Mouse (Mus musculus) ES-Bruce4 (cell line): ENCODE data around the gene Crbn. TPM values are rescaled to one million over a fixed set of nuclear protein-coding genes. Genes with fewer than 3 reads are reported as not detected.

Experiments
- H3K27ac ChIP-seq: 2 replicates; pipeline ENCODE4 v1.5.1; 2012; ENCODE audit warnings: low read length, inconsistent platforms; ENCODE audit not compliant: insufficient read depth
- H3K27me3 ChIP-seq: 2 replicates; pipeline ENCODE4 v1.6.1; 2012; ENCODE audit warnings: mild to moderate bottlenecking, low read length, inconsistent platforms; ENCODE audit not compliant: control insufficient read depth, poor library complexity, insufficient read depth, severe bottlenecking
- H3K36me3 ChIP-seq: 2 replicates; pipeline ENCODE4 v1.6.1; 2012; ENCODE audit warnings: inconsistent platforms, mild to moderate bottlenecking, low read length, moderate library complexity; ENCODE audit not compliant: control insufficient read depth, poor library complexity, insufficient read depth, severe bottlenecking
- H3K4me1 ChIP-seq: one replicate; pipeline ENCODE4 v1.8.1; 2011; ENCODE audit warnings: low read length; ENCODE audit not compliant: control insufficient read depth, insufficient read depth
- H3K4me3 ChIP-seq: 2 replicates; pipeline ENCODE4 v1.5.1; 2011; ENCODE audit warnings: low read depth, mild to moderate bottlenecking, low read length
- H3K9ac ChIP-seq: 2 replicates; pipeline ENCODE4 v1.6.1; 2012; ENCODE audit warnings: low read depth, mild to moderate bottlenecking, inconsistent platforms; ENCODE audit not compliant: poor library complexity, severe bottlenecking
- H3K9me3 ChIP-seq: replicated peaks from 2 replicates; pipeline ENCODE4 v1.6.1; 2012; ENCODE audit warnings: mild to moderate bottlenecking, low read length, inconsistent platforms; ENCODE audit not compliant: control insufficient read depth, poor library complexity, insufficient read depth, severe bottlenecking
- CTCF ChIP-seq: IDR thresholded peaks from one replicate; pipeline ENCODE4 v1.8.1; 2011; ENCODE audit warnings: low read depth, low read length
- EP300 ChIP-seq: IDR thresholded peaks from 2 replicates; pipeline ENCODE4 v1.6.1; 2011; ENCODE audit warnings: low read depth, low read length; ENCODE audit not compliant: insufficient read depth
- POLR2A ChIP-seq: IDR thresholded peaks from one replicate; pipeline ENCODE4 v1.8.1; 2011; ENCODE audit warnings: low read length; ENCODE audit not compliant: insufficient read depth
- polyA plus RNA-seq: library from polyadenylated mRNA; stranded (reverse); fragments of >200 nt; gene quantifications from 2 replicates; pipeline ENCODE4 v1.2.4, GENCODE M21; 2011; ENCODE audit warnings: low read depth; ENCODE audit not compliant: missing spikeins, insufficient read depth, insufficient read length

Crbn gene
- polyA plus RNA-seq, 1 experiment, result 47.9 TPM

DNA sequence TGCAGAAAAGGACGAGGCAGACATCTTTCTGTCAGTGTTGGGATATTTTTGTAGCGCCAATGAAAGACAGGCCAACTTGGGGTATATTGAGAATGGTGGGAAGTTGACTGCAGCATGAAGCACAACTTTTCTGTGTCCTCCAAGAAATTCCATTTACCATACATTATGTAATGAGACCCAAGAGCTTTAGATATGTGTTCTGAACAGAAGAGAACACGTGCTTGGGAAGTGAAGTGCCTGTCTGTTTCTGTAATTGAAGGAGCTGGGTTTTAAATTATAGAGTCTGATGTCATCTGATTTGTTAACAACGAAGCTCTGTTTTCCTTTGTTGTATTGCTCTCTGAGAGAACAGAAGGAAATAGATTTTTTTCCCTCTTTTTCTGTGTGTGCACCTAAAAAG, 29.8 kb downstream of the Crbn start:
- Histone ChIP-seq H3K4me1 (no peaks in the 10 kb centered on the region), H3K9ac (peak overlapping the region; percentile 77), H3K4me3 (peak overlapping the region; percentile 98), H3K27ac (no peak overlapping the region), H3K9me3 (no peaks in the 10 kb centered on the region), H3K36me3 (peaks cover 28% of the 10 kb centered on the region), H3K27me3 (no peaks in the 10 kb centered on the region)
- TF ChIP-seq EP300, result no peak
- no peak for TF ChIP-seq CTCF
- no peak for TF ChIP-seq POLR2A

DNA sequence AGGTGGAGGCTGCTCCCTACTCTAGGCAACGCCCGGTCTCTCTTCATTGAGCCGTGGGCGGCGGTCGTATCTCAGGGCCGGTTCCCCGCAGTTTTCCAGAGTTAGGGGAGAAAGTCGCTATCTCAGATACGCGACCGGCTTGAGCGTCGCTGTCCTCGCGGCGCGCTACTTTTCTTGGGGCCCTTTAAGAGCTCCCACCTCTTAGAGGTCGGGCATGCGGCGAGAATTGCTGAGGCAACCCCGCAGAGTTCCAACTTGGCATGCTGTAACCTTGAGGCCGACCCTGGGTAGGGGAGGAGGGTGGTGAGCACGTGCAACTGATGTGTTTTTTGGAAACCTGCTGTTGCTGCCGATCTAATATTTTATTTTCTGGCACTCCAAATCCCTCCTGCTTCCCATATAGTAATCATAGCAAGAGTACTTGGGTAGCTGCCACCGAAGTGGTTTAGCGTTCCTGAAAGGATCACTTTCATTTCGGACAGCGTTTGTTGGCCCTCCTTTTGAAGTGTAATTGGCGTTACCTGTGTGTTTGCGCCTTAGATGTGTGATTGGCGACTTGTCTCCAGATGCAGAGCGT, 30.5 kb downstream of the Crbn start:
- no peak for TF ChIP-seq EP300
- no peak for TF ChIP-seq CTCF
- TF ChIP-seq POLR2A, result no peak
- H3K36me3 ChIP-seq, result peaks cover 24% of the 10 kb centered on the region
- no peak overlapping the region for H3K27ac ChIP-seq
- peak overlapping the region; percentile 98 for H3K4me3 ChIP-seq
- H3K27me3 ChIP-seq, result no peaks in the 10 kb centered on the region
- no peaks in the 10 kb centered on the region for H3K4me1 ChIP-seq
- no peaks in the 10 kb centered on the region for H3K9me3 ChIP-seq
- peak overlapping the region; percentile 77 for H3K9ac ChIP-seq

DNA sequence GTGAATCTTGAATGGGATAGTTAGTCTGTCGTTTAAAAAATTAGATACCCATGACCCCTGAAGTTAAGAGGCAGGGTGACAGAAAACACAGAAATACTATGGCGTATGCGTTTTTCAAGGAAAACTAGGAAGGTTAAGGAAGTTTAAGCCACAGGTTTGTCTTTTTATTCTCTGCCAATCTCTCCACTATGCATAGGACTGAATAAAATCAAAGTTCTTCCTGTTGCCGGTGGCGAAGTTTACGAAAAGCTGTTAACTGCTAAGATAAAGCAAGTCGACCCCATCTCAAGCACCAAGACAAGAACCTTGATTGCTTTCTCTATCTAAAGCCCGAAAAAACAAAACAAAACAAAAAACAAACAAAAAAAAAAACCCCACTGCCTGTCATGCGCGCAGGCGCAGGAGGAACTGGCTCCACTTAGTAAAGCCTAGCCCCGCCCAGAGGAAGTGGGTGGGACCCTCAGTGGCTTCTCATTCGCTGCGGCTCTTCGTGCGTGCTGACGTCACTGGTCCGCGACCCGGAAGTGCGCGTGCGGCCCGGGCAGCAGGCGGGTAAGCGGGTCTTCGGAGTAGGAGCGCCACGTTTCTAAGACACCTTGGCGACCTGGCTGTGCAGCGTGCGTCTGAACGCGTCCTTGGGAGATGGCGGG, 31.1 kb downstream of the Crbn start, which contains the start of gene Trnt1:
Gene Trnt1 (plus strand): TSS at position 481 of the 650 bp plus-strand sequence.
- H3K27me3 ChIP-seq, result no peaks in the 10 kb centered on the region
- no peaks in the 10 kb centered on the region for H3K4me1 ChIP-seq
- H3K27ac ChIP-seq, result no peak within 1 kb of the TSS
- peaks cover 19% of the 10 kb centered on the region for H3K36me3 ChIP-seq
- no peaks in the 10 kb centered on the region for H3K9me3 ChIP-seq
- TF ChIP-seq EP300, result no peak
- TF ChIP-seq POLR2A, result peak; percentile 13
- H3K9ac ChIP-seq, result peak within 1 kb of the TSS; percentile 77
- peak within 1 kb of the TSS; percentile 98 for H3K4me3 ChIP-seq

DNA sequence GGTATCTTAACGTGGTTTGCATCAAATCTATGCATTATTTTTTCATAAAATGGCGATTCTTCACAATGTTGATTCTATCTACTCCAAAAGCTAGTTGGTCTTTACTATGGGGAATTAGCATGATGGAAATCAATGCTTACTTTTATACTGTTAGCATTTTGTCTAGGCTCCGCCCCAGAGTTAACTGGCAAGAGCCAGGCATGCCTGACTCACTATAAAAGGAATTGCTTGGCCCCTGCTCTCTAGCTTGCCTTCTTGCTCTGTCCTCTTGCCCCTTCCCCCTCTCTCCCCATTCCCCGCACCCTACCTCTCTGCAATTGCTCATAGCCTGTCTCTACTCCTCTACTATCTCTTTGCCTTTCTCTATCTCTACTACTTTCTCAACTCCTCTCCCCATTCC, 33.1 kb downstream of the Crbn start:
- H3K4me3 ChIP-seq, result no peak overlapping the region
- H3K27ac ChIP-seq, result no peak overlapping the region
- TF ChIP-seq POLR2A, result no peak
- no peak for TF ChIP-seq EP300
- TF ChIP-seq CTCF, result no peak
- no peaks in the 10 kb centered on the region for H3K9me3 ChIP-seq
- H3K9ac ChIP-seq, result no peak overlapping the region
- peaks cover 6% of the 10 kb centered on the region for H3K36me3 ChIP-seq
- no peaks in the 10 kb centered on the region for H3K27me3 ChIP-seq
- H3K4me1 ChIP-seq, result no peaks in the 10 kb centered on the region

- Histone ChIP-seq H3K36me3 (no peaks in the 10 kb centered on the region), H3K27me3 (no peaks in the 10 kb centered on the region), H3K4me1 (no peaks in the 10 kb centered on the region), H3K9ac (no peak overlapping the region), H3K9me3 (no peaks in the 10 kb centered on the region), H3K27ac (no peak overlapping the region), H3K4me3 (no peak overlapping the region)
- TF ChIP-seq CTCF (no peak), POLR2A (no peak), EP300 (no peak)
Observed at GRCm38 (mm10) chr6:106765892-106766291, 34.0 kb downstream of the Crbn start.

- TF ChIP-seq EP300 (no peak), POLR2A (no peak), CTCF (no peak)
- H3K27ac ChIP-seq, result no peak overlapping the region
- no peak overlapping the region for H3K9ac ChIP-seq
- no peak overlapping the region for H3K4me3 ChIP-seq
- no peaks in the 10 kb centered on the region for H3K36me3 ChIP-seq
- H3K27me3 ChIP-seq, result no peaks in the 10 kb centered on the region
- no peaks in the 10 kb centered on the region for H3K4me1 ChIP-seq
- H3K9me3 ChIP-seq, result no peaks in the 10 kb centered on the region
Observed at GRCm38 (mm10) chr6:106761486-106761885, 38.4 kb downstream of the Crbn start.
